Mouse (Mus musculus) ES-E14 (cell line): ENCODE results near the gene Clptm1. TPM values are rescaled to one million over a fixed set of nuclear protein-coding genes. Genes with fewer than 3 reads are reported as not detected.

Source experiments
- DNase-seq: peaks from one replicate; pipeline ENCODE4 v3.0.0-alpha.2; 2013; ENCODE audit warnings: low read depth, low spot score
- H3K27ac ChIP-seq: 2 replicates; pipeline ENCODE4 v1.5.1; 2012; ENCODE audit warnings: low read depth, mild to moderate bottlenecking, low read length, moderate library complexity, mixed read lengths; ENCODE audit not compliant: poor library complexity, insufficient read depth, severe bottlenecking
- H3K36me3 ChIP-seq: 2 replicates; pipeline ENCODE4 v1.6.1; 2012; ENCODE audit warnings: mild to moderate bottlenecking, low read length, moderate library complexity, mixed read lengths; ENCODE audit not compliant: control insufficient read depth, poor library complexity, insufficient read depth, severe bottlenecking
- H3K4me1 ChIP-seq, 2 experiments: fragments of 150-350 bp in 1 of 2; sonication (generic) in 1 of 2; 2 replicates each; pipeline ENCODE4 v1.6.1; 2012; ENCODE audit warnings: low read length in 2 of 2, mild to moderate bottlenecking in 1 of 2, mixed read lengths in 1 of 2; ENCODE audit not compliant: control insufficient read depth in 2 of 2, insufficient read depth in 2 of 2, poor library complexity in 1 of 2
- H3K4me3 ChIP-seq, 2 experiments: fragments of 150-350 bp in 1 of 2; sonication (generic) in 1 of 2; 2 replicates each; pipeline ENCODE4 v1.5.1; 2012; ENCODE audit warnings: low read length in 2 of 2, low read depth in 1 of 2, mild to moderate bottlenecking in 1 of 2, mixed read lengths in 1 of 2; ENCODE audit not compliant: insufficient read depth in 1 of 2, poor library complexity in 1 of 2, severe bottlenecking in 1 of 2
- H3K9ac ChIP-seq: 2 replicates; pipeline ENCODE4 v1.6.1; 2012; ENCODE audit warnings: low read depth, mild to moderate bottlenecking, low read length, mixed read lengths; ENCODE audit not compliant: poor library complexity, insufficient read depth, severe bottlenecking
- H3K9me3 ChIP-seq: fragments of 150-350 bp; sonication (generic); 2 replicates; pipeline ENCODE4 v1.6.1; 2012; ENCODE audit warnings: low read depth, mild to moderate bottlenecking, low read length; ENCODE audit not compliant: control insufficient read depth, insufficient read depth
- CHD2 ChIP-seq: IDR thresholded peaks from 2 replicates; pipeline ENCODE4 v1.6.1; 2014; ENCODE audit warnings: mild to moderate bottlenecking, low read depth, low read length, inconsistent platforms
- HCFC1 ChIP-seq: IDR thresholded peaks from 2 replicates; pipeline ENCODE4 v1.6.1; 2012; ENCODE audit warnings: low read length, inconsistent platforms, borderline replicate concordance; ENCODE audit not compliant: insufficient read depth
- MAFK ChIP-seq: IDR thresholded peaks from 2 replicates; pipeline ENCODE4 v1.6.1; 2014; ENCODE audit warnings: mild to moderate bottlenecking, low read depth, low read length, inconsistent platforms; ENCODE audit not compliant: insufficient read depth
- ZC3H11A ChIP-seq: IDR thresholded peaks from 2 replicates; pipeline ENCODE4 v1.6.1; 2012; ENCODE audit warnings: low read depth, mild to moderate bottlenecking, inconsistent platforms, low read length, borderline replicate concordance
- ZNF384 ChIP-seq: IDR thresholded peaks from 2 replicates; pipeline ENCODE4 v1.6.1; 2012; ENCODE audit warnings: low read depth, low read length, inconsistent platforms
- in situ Hi-C, 2 experiments: fragments of 600-800 bp; cut with MboI; formaldehyde crosslinking; loops; one replicate each; pipeline ENCODE4 v1.15.1; 2025; ENCODE audit warnings: low sequenced_read_pairs in 2 of 2, inconsistent platforms in 1 of 2; ENCODE audit not compliant: unreplicated experiment in 2 of 2
- total RNA-seq: library from RNA; depleted of rRNA; stranded (reverse); fragments of 300-350 nt; gene quantifications from 2 replicates; pipeline ENCODE4 v1.2.3, GENCODE M21; 2012

Gene Clptm1
- total RNA-seq, 1 experiment, result 129 TPM

DNA sequence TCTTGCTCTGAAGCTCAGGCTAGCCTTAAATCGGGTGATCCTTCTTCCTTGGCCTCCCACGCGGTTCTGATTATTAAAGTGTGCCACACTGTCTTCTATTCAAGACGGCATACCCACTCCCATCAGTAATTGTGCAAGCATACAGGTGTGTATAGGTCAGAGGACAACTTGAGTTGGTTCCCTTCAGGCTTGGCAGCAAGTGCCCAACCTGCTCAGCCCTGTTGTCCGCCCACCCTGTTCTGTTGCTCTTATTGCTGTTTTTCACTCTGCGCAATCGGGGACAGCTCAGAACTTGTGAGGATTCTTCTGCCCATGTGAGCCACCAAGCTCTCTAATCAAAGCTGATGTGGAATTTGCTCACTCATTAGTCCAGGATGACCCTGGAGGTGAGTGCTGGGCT lies 40.4 kb upstream of the Clptm1 start:
- DNase-seq, result no peak
- TF ChIP-seq CHD2 (no peak), HCFC1 (no peak), MAFK (no peak), ZNF384 (no peak), ZC3H11A (no peak)
- H3K36me3 ChIP-seq, result peaks cover 49% of the 10 kb centered on the region
- H3K9me3 ChIP-seq, result no peaks in the 10 kb centered on the region
- H3K9ac ChIP-seq, result no peak overlapping the region
- H3K4me1 ChIP-seq, result peaks cover 0 to 15% of the 10 kb centered on the region in 2 experiments; a peak in 2 of 4 replicates
- H3K27ac ChIP-seq, result no peak overlapping the region
- in situ Hi-C loops, result no loop called here
- no peak overlapping the region for H3K4me3 ChIP-seq

DNA sequence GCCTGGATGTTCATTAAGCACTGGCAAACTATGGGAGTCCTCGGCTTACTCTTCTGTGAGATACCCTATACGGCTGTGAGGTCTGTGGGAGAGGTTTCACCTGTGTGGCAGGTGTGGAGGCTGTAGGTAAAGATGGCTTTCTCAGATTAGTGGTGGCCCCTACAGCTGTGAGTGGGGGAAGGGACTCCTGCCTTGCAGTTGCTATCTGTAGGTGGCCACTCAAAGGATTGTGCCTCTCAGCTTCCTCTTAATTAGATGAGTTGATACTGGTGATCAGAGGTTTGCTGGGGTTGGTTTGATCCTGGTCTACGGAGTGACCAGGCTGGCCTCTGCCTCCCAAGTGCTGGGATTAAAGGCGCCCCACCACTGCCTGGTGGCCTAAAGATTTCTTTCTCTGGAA lies 39.6 kb upstream of the Clptm1 start:
- no peak for DNase-seq
- Histone ChIP-seq H3K27ac (no peak overlapping the region), H3K9ac (no peak overlapping the region), H3K9me3 (no peaks in the 10 kb centered on the region), H3K4me1 (peaks cover 0 to 20% of the 10 kb centered on the region in 2 experiments; a peak in 2 of 4 replicates), H3K36me3 (peaks cover 43% of the 10 kb centered on the region), H3K4me3 (no peak overlapping the region)
- in situ Hi-C loops, result no loop called here
- TF ChIP-seq MAFK (no peak), HCFC1 (no peak), ZNF384 (no peak), CHD2 (no peak), ZC3H11A (no peak)

DNA sequence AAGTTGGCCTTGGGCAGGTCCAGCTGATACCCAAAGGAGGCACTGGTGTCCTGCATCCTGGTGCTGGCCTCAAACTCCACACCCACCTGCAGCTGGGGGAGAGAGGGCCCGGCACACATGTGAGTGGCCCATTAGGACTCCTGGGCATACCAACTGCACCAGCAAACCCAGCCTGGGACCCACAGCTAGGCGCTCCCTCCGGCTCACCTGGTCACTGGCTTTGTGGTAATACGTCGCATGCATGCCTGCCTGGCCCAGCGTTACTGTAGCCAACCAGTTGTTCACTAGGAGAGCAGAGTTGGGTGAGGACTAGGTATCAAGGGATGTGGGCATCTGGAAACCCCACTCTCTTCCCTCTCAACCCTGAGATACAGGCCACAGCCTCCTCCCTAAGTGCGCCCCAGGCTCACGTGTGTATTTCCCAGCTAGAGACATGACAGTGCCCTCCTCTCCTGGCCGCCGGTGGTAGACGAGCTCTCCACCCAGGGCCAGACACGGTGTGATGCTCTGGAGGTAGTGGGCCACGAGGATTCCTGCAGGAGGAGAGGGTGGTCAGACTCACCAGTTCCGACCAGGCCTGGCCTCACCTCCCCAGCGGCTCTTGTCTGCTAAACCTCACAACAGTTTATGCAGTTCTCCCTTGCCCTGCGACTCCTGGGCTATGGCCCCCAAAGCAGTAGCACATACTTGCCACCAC lies 38.2 kb upstream of the Clptm1 start:
- TF ChIP-seq ZC3H11A (no peak), CHD2 (no peak), ZNF384 (no peak), HCFC1 (no peak)
- Histone ChIP-seq H3K36me3 (peaks cover 32% of the 10 kb centered on the region), H3K9ac (no peak overlapping the region), H3K9me3 (no peaks in the 10 kb centered on the region), H3K27ac (no peak overlapping the region), H3K4me1 (peaks cover 0 to 21% of the 10 kb centered on the region in 2 experiments; a peak in 2 of 4 replicates), H3K4me3 (no peak overlapping the region)
- in situ Hi-C loops, result no loop called here
- no peak for DNase-seq

DNA sequence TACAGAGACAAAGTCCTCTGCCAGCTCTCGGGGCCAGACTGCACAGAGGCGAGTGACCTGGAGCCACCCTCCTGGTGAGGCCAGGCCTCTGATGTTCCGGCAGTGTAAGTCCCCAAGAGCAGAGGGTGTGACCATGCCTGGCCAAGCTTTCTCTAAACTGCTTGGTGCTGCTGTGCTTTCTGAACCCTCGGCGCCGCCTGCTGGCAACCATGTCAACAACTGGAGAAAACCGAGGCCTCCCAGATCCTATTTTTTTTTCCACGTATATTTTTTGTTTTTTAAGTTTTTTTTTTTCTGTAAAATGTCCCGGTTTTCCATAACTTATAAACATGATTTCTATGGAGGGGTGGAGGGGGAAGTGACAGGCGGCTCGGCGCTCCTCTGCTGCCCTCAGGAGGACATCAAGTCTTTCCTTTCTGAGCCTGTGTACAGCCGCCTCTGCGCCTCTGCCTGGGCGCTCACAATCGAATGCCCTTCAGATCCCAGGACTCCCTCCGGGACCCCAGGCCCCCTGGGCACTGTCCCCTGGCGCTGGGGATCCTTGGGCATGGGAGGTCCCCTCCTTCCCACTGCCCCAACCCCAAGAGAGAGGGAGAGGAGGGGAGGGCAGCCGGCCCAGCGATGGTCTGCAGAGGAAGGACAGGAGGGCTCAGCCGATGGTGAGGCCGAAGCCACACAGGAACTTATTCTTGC lies 36.4 kb upstream of the Clptm1 start:
- Histone ChIP-seq H3K9me3 (no peaks in the 10 kb centered on the region), H3K4me3 (peak overlapping the region in 1 of 2 experiments; percentile 31; a peak in 2 of 4 replicates), H3K36me3 (peaks cover 44% of the 10 kb centered on the region), H3K27ac (peak overlapping the region; percentile 85), H3K4me1 (peaks cover 0 to 21% of the 10 kb centered on the region in 2 experiments; a peak in 2 of 4 replicates), H3K9ac (peak overlapping the region; percentile 64)
- in situ Hi-C loops, result no loop called here
- TF ChIP-seq CHD2 (no peak), ZNF384 (peak; percentile 45; the same call in 1 of the 2 replicates)
- no peak for DNase-seq
